Mouse (Mus musculus) A20 (cell line): ENCODE measurements at regions not wholly inside any gene's neighbourhood (a gene's known extent, or its start where the extent isn't known, plus 50 kb on each side); places are given as distances from the start of the nearest gene placed in this dataset.

ENCODE experiments used
- DNase-seq: peaks from one replicate; pipeline ENCODE4 v3.0.0-alpha.2; 2011; ENCODE audit warnings: low read depth, low spot score

GRCm38 (mm10) chr7:133376833-133377484, 225.0 kb downstream of the Tex36 start:
- DNase-seq: no peak

DNA sequence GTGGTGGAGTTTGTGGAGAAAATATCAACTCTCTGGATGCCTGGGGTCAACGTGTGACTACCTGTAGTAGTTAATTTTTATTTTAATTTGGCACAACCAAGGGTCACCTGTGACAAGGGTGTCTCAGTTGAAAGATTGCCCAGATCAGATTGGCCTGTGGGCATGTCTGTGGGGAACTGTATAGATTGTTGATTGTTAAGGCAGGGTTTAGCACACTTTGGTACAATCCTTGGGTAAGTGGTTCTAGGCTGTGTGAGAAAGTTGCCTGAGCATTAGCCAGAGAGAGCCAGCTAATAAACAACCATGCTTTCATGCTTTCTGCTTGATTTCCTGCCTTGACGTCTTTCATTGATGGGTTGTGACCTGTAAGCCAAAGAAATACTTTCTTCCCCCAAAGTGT, 229.3 kb downstream of the Tex36 start:
- DNase-seq: no peak

GRCm38 (mm10) chr7:133370542-133370941, 231.4 kb downstream of the Tex36 start:
- DNase-seq: no peak

- DNase-seq: no peak
Observed at GRCm38 (mm10) chr7:133364601-133365000, 237.4 kb downstream of the Tex36 start.

- DNase-seq: no peak
Observed at GRCm38 (mm10) chr7:133328717-133329116, 204.6 kb upstream of the Ctbp2 start.

DNA sequence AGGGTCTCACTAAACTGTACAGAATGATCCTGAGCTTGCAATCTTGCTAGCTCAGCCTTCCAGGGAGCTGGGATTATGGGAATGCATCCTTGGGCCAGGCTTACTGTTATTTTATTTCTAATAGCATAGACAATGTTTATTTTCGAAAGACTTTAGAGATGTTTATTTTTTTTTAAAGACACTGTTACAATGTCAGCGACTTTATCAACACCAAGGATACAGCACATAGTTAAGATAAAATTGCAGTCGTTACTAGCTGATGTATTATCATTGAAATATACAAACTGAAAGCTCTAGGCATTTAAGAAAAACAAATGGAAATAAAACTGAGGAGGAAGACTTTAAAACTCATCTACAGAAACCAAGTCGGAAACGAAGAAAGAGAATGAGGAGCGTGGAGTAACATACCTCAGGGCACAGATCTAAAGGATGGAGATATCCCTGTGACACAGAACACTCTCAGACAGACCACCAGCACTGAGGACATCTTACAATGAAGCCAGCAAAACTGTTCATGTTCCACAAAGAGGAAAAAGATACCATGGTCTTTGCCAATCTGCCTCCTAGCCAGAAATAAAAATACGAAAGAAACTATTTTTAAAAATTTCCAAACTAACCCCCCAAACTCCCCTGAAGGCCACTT, 201.5 kb upstream of the Ctbp2 start:
- DNase-seq: no peak

DNA sequence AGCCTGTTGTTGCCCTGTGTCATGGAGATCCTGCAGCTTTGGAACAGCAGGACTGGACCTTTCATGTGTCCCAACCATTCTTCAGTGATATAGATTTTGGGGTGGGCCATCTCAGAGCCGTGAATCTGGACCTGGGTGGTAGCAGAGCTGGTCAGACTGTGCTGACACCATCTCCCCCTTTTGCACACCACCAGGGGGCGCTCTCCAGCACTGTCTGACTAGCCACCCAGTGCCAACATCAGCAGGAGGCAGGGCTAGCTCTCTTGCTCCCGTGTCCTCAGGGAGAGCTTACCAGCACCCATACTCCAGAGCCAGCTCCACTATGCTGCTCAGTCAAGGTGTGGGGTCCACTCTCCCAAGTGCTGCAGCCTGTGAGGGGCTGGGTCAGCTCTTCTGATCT, 199.8 kb upstream of the Ctbp2 start:
- DNase-seq: no peak

DNA sequence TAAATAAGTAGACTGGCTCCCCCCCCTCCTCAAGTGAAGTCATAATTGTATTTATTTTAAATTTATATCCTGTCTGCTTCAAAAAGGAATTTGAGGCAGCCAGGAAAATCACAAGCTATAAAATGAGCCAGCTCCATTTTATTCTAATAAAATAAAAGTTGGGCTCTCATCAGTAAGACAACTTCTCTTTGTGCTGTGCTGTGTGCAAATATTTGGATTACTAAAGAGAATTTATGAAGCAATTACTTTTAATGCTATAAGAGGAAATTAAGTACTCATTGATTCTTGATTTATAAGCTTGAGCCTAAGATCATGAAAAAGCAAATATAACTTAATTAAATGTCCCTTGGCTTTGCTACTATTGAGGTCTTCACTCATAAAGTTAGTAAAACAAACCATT, 193.4 kb upstream of the Ctbp2 start:
- no peak for DNase-seq

GRCm38 (mm10) chr7:133316701-133317475, 192.7 kb upstream of the Ctbp2 start:
- DNase-seq: no peak

DNA sequence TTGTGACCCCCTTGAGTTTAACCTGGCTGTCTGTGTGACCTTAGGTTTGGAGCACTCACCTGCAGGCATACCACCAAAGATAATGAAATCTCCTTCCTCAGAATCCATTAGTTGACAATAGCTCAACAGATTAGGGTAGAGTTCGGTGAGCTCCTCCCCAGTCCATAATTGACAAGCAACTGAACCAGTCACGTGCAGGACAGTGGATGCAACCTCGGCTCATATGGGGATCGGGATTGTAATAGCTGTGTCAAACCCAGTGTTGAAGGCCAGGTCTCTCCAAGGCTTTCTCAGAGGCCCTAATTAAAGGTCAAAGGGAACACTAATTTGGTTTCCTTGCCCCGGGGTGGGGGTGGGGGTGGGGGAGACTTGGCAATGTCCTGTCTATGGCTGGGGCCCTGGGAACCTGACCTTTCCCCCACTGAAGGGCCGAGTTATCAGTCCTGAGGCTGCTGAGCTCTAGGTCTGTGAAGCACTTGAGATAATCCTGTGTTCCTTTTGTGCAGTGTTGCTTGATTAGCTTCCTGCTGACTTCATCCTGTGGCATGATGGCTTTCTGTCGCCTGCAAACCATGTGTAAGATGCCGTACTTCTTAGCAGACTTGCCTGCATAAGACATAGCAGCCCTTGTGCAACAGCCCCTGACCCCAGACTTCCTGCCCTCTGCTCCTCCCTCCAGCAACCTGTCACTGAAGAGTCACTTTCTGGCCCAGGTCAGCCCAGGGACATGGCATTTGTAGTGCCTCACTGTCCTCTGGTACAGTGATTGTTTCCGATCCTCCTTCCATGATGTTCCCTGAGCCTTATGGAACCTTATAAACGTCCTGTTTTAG, 191.3 kb upstream of the Ctbp2 start:
- DNase-seq: no peak

DNA sequence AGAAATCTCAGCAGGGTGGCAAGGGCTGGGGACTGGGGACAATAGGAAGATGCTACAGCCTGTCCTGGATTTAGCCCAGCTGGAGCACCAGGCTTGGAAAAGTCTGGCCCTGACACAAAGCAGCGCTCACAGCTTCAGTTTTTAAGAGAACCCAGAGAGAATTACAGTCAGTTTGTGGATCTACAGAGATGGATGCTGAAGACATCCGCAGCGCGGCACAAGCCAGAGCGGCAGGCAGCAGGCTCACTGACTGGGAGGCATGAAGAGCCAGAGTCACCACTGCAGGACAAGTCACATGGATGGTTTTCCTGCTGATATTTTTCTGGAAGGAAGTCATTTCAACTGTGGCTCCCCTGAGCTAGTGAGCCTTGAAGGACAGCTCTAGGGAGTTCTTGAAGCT, 189.0 kb upstream of the Ctbp2 start:
- no peak for DNase-seq

DNA sequence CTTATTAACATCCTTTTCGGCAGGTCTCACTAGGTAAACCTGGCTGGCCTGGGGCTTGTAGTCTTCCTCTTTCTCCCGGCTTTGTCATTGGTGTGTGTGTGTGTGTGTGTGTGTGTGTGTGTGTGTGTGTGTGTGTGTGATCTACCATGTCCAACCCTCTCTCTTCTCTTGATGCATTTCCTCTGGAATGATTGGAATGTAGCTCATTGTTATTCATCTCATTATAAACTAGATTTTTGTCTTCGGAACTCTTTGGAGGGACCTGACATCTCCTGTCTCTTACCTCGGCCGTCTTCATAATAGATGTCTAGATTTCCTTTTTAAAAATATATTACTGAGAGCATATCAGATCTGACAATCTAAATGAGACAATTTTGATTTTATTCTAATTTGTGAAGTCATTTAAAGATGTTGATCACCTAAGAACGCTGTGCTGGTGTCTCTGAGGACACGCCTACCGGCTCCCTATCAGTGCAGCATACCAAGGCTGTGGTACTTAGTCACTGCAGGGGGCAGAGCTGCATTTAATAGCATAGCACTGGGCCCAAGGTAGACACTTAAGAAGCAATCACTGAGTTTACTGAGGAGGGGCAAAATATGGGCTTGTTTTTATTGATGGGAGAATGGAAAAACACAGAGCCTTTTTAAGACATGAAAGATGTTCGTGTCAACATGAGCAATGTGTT, 187.1 kb upstream of the Ctbp2 start:
- no peak for DNase-seq

- DNase-seq: no peak
Observed at GRCm38 (mm10) chr7:133304461-133304860, 180.3 kb upstream of the Ctbp2 start.

GRCm38 (mm10) chr7:133290471-133290870, 166.3 kb upstream of the Ctbp2 start:
- DNase-seq: no peak

- no peak for DNase-seq
Observed at GRCm38 (mm10) chr7:133288236-133288635, 164.1 kb upstream of the Ctbp2 start.

DNA sequence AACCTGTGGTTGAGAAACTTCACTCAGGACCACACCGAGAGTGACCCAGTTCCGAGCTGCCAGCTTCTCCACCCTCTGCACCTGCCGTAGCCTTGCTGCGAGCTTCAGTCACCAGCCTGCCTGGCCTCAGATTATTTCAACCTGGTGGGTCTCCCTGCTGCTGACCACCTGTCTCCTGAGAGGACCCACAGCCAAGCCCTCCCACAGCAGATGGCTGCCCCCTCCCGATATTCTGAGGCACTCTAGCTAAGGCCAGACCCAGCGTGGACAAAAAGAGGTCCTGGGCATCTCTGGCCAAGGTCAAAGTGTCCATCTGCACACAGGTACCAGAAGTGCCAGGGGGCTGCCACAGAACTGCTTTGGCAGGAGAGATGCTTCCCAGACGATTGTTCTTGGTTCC, 162.7 kb upstream of the Ctbp2 start:
- DNase-seq: no peak

- DNase-seq: no peak
Observed at GRCm38 (mm10) chr7:133286216-133286615, 162.1 kb upstream of the Ctbp2 start.

- no peak for DNase-seq
Observed at GRCm38 (mm10) chr7:133262161-133262560, 138.0 kb upstream of the Ctbp2 start.

DNA sequence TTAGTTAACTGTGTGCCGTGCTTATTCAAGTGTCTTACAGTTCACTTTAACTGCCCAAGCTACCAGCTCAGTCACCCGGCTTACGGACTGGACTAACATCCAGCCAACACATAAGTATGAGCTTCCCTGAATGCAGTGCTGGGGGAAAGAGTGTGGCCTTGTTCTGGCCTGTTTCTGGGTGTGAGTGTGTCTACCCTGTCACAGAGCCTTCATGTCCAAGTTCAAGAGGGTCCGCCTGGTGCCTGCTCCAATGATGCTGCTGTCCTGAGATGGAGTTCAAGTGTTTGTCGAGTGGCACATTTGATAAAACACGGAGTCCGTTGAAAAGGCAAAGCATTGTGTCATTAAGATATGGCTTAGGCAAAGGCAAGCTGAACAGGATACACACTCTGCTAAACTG, 135.0 kb upstream of the Ctbp2 start:
- DNase-seq: no peak

DNA sequence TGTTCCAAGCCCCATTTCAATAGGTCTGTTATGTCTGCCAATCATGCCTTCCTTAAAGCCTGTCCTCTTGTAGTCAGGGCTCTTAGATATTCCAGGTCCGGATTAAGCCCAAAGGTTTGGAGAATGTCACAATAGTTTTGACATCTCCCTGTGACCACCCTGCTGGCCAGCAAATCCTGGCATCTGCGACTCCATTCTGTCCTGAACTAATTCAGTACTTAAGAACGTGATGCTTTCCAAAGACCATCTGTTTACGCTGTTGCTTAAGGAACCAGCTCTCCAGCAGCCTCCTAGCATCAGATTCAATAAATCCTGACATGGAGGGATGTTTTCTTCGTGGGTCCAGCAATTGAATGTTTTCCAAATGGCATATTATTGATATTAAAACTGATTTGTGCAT, 132.7 kb upstream of the Ctbp2 start:
- no peak for DNase-seq

DNA sequence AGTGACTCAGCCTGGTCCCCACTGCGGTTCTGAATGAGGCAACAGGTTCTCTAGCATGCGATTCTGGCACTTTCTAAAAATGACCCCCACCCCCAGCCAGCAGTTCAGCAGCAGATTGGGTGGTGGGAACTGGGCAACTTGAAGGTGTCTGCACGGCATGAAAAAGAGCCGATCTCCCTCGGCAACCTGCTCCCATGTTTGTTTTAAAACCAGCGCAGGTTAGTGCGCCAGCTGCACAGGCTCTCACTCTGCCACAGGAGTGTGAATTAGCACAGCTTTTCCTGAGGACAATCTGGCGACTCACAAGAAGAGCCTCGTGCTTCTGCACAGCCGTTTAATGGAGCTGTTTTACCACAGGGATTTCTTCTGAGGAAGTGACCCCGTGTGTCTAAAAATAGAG, 120.4 kb upstream of the Ctbp2 start:
- no peak for DNase-seq
